Mouse (Mus musculus): Measurements from ENCODE around the gene Senp6. TPM values are rescaled to one million over a fixed set of nuclear protein-coding genes. Genes with fewer than 3 reads are reported as not detected.
"Not testable (repeated sequence)": the region's sequence is repeated elsewhere in the genome, so short reads cannot be mapped to it uniquely, and the experiment has no call there.

The Senp6 gene
- polyA plus RNA-seq, 1 experiment from 2014 or later: 78.7 TPM

DNA sequence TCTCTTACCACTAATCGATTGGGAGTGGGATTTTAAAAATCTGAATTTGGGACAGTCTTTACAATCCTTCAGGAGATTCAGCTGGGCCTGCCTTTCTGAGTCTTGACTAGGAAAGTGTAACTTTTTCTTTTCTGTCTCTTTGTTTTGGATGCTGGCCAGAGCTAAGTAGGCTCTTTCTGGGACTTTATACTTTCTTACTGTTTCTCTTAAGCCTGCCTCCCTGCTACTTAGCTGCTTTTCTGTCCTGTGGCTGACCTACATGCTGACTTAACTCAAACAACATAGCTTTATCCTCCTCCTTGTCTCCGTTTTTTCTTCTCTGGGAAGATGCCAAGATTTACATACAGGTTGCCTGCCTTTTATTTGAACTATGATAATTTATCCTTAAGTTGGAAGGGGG, 19.0 kb downstream of the Senp6 start:
- H3K27ac ChIP-seq (ENCODE audit: low read length): peak overlapping the region; percentile 75
- no peak overlapping the region for H3K9ac ChIP-seq (replicated peaks; ENCODE audit: low read depth, low read length)
- no peaks in the 10 kb centered on the region for H3K27me3 ChIP-seq (ENCODE audit: control insufficient read depth, insufficient read depth, low read length)
- H3K4me3 ChIP-seq (ENCODE audit: low read depth, low read length): no peak overlapping the region
- peak overlapping the region; percentile 11; the same call in 1 of the 2 replicates for H3K4me2 ChIP-seq (replicated peaks; ENCODE audit: low read depth, low read length)
- WGBS: 46% methylated on average over 2 of the region's 2 CpGs
- no peaks in the 10 kb centered on the region; the same call in 1 of the 2 replicates for H3K36me3 ChIP-seq (ENCODE audit: control insufficient read depth, insufficient read depth, low read length)
- H3K9me3 ChIP-seq (ENCODE audit: control insufficient read depth, low read depth, low read length): no peaks in the 10 kb centered on the region
- peaks cover 27% of the 10 kb centered on the region for H3K4me1 ChIP-seq (ENCODE audit: control insufficient read depth, insufficient read depth, low read length)
- no peak for ATAC-seq (ENCODE audit: insufficient number of reproducible peaks, insufficient read depth, low FRiP score, low read depth)

DNA sequence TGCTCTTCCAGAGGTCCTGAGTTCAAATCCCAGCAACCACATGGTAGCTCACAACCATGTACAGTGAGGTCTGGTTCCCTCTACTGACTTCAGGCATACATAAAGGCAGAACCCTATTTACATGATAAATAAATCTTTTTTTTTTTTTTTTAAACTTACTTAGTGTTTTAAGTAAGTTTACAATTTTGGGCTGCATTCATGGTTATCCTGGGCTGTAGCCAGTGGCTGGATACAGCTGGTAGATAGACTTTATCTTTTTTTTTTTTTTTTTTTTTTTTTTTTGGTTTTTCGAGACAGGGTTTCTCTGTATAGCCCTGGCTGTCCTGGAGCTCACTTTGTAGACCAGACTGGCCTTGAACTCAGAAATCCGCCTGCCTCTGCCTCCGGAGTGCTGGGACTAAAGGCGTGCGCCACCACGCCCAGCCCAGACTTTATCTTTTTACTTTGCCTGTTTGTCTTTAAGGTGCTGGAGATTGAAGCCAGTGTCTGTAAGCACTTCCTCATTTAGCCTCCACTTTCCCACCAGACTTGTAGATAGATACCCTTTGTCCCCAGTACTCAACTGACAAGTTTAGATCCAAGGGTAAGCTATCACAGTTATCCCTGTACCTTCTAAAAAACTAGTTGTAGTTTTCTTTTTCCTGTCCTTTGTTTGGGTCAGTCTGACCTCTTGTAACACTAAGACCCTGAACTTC, 19.7 kb downstream of the Senp6 start:
- WGBS: 82% methylated on average over 5 of the region's 6 CpGs
- not testable (repeated sequence) for ATAC-seq (ENCODE audit: insufficient number of reproducible peaks, insufficient read depth, low FRiP score, low read depth); H3K36me3 ChIP-seq (ENCODE audit: control insufficient read depth, insufficient read depth, low read length); H3K27me3 ChIP-seq (ENCODE audit: control insufficient read depth, insufficient read depth, low read length); H3K4me2 ChIP-seq (replicated peaks; ENCODE audit: low read depth, low read length); H3K9me3 ChIP-seq (ENCODE audit: control insufficient read depth, low read depth, low read length); H3K27ac ChIP-seq (ENCODE audit: low read length); H3K9ac ChIP-seq (replicated peaks; ENCODE audit: low read depth, low read length); H3K4me3 ChIP-seq (ENCODE audit: low read depth, low read length)
- peaks cover 24% of the 10 kb centered on the region for H3K4me1 ChIP-seq (ENCODE audit: control insufficient read depth, insufficient read depth, low read length)

DNA sequence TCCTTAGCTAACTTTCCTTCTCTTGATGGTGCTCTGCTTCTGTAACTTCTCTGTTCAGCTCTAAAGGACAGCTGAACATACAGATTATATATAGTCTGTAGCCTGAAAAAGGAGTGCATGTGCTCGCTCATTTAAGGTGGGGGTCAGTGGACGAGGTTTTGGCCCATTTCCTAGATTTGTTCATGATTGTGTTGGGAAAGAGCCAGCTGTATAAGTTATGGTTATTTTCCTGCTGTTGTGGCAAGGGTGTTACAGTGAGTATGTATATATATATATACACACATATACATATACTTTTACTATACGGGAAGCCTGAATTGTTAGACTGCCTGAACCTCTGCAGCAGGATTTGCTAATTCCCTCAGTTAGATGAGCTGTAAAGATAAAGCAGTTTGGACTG, 22.7 kb downstream of the Senp6 start:
- Histone ChIP-seq H3K4me1 (ENCODE audit: control insufficient read depth, insufficient read depth, low read length) (peaks cover 21% of the 10 kb centered on the region), H3K36me3 (ENCODE audit: control insufficient read depth, insufficient read depth, low read length) (peaks cover 4% of the 10 kb centered on the region; the same call in 1 of the 2 replicates), H3K27ac (ENCODE audit: low read length) (no peak overlapping the region), H3K4me3 (ENCODE audit: low read depth, low read length) (no peak overlapping the region), H3K9me3 (ENCODE audit: control insufficient read depth, low read depth, low read length) (no peaks in the 10 kb centered on the region), H3K27me3 (ENCODE audit: control insufficient read depth, insufficient read depth, low read length) (no peaks in the 10 kb centered on the region), H3K9ac (replicated peaks; ENCODE audit: low read depth, low read length) (no peak overlapping the region), H3K4me2 (replicated peaks; ENCODE audit: low read depth, low read length) (no peak overlapping the region)
- 38% methylated on average over 3 of the region's 3 CpGs for WGBS
- ATAC-seq (ENCODE audit: insufficient number of reproducible peaks, insufficient read depth, low FRiP score, low read depth): no peak

DNA sequence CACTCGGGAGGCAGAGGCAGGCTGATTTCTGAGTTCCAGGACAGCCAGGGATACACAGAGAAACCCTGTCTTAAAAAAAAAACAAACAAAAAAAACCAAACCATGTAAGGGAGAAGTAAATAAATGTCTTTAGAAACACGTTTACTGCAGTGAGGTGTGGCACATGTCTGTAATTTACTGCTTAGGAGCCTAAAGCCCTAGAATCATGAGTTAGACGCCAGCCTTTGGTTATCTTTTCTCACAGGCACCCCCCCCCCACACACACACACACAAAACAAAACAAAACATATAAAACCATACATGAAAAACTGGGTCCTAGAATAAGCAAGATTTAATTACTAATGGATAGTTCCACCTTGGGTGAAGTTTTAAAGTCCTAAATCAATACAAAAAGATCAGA, 29.6 kb downstream of the Senp6 start:
- Histone ChIP-seq H3K36me3 (ENCODE audit: control insufficient read depth, insufficient read depth, low read length) (peaks cover 4% of the 10 kb centered on the region; the same call in 1 of the 2 replicates), H3K4me3 (ENCODE audit: low read depth, low read length) (no peak overlapping the region), H3K27ac (ENCODE audit: low read length) (no peak overlapping the region), H3K9ac (replicated peaks; ENCODE audit: low read depth, low read length) (no peak overlapping the region), H3K27me3 (ENCODE audit: control insufficient read depth, insufficient read depth, low read length) (no peaks in the 10 kb centered on the region), H3K4me2 (replicated peaks; ENCODE audit: low read depth, low read length) (no peak overlapping the region), H3K4me1 (ENCODE audit: control insufficient read depth, insufficient read depth, low read length) (no peaks in the 10 kb centered on the region), H3K9me3 (ENCODE audit: control insufficient read depth, low read depth, low read length) (no peaks in the 10 kb centered on the region)
- 76% methylated on average over 3 of the region's 3 CpGs for WGBS
- ATAC-seq (ENCODE audit: insufficient number of reproducible peaks, insufficient read depth, low FRiP score, low read depth): no peak

DNA sequence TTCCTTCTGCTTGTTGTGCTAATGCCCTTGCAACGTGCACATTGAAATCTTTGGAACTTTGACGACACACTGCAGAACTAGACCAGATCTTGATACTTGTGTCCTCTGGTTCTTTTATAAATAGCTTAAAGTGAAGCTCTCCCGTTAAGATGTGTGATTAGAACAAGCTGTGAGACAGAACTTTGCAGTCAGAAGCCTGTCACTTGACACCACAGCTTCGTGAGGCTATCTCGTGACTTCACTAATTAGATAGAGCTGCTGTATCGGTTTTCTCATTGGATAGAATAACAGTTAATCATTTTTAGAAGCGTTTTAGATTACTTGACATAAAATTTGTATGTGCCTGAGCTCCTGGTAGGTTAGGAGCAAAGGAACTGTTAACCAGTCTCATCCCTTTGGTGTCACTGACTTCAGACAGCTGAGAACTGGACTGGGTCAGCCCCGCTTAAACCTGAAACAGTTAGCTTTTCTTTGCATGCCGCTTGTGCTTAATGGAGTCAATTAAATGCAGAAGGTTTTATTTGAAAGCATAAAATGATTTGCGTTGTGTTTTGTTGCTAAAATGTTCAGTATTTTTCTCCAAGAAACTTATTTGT, 79.4 kb downstream of the Senp6 start:
- no peak for ATAC-seq (ENCODE audit: insufficient number of reproducible peaks, insufficient read depth, low FRiP score, low read depth)
- WGBS: 76% methylated on average over 10 of the region's 10 CpGs
- Histone ChIP-seq H3K4me2 (replicated peaks; ENCODE audit: low read depth, low read length) (no peak overlapping the region), H3K9me3 (ENCODE audit: control insufficient read depth, low read depth, low read length) (no peaks in the 10 kb centered on the region), H3K27me3 (ENCODE audit: control insufficient read depth, insufficient read depth, low read length) (no peaks in the 10 kb centered on the region), H3K36me3 (ENCODE audit: control insufficient read depth, insufficient read depth, low read length) (peaks cover 47% of the 10 kb centered on the region), H3K27ac (ENCODE audit: low read length) (no peak overlapping the region), H3K4me1 (ENCODE audit: control insufficient read depth, insufficient read depth, low read length) (no peaks in the 10 kb centered on the region), H3K9ac (replicated peaks; ENCODE audit: low read depth, low read length) (no peak overlapping the region), H3K4me3 (ENCODE audit: low read depth, low read length) (no peak overlapping the region)

DNA sequence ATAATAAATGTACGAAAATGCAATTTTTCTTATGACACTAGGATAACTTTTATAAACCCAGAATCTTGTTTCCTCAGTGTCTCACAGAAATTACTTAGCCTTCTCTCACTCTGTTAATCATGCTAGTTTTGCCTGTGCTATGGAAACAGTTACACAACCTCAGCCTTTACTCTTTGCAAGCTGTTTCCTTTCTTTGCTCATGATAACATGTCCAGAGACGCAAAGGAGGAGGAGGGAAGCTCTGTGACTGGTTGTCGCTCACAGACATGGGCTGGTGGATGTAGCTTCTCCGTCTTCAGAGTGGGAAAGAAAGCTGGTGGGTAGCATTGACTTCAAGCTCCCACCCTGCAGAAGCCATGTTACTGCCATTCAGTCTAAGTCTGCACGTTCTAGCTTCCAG, 82.9 kb downstream of the Senp6 start:
- no peaks in the 10 kb centered on the region for H3K27me3 ChIP-seq (ENCODE audit: control insufficient read depth, insufficient read depth, low read length)
- no peak overlapping the region for H3K9ac ChIP-seq (replicated peaks; ENCODE audit: low read depth, low read length)
- H3K27ac ChIP-seq (ENCODE audit: low read length): no peak overlapping the region
- no peak overlapping the region for H3K4me2 ChIP-seq (replicated peaks; ENCODE audit: low read depth, low read length)
- no peaks in the 10 kb centered on the region for H3K9me3 ChIP-seq (ENCODE audit: control insufficient read depth, low read depth, low read length)
- WGBS: 83% methylated on average over 5 of the region's 5 CpGs
- no peak for ATAC-seq (ENCODE audit: insufficient number of reproducible peaks, insufficient read depth, low FRiP score, low read depth)
- no peak overlapping the region for H3K4me3 ChIP-seq (ENCODE audit: low read depth, low read length)
- H3K4me1 ChIP-seq (ENCODE audit: control insufficient read depth, insufficient read depth, low read length): no peaks in the 10 kb centered on the region
- H3K36me3 ChIP-seq (ENCODE audit: control insufficient read depth, insufficient read depth, low read length): peaks cover 19% of the 10 kb centered on the region

DNA sequence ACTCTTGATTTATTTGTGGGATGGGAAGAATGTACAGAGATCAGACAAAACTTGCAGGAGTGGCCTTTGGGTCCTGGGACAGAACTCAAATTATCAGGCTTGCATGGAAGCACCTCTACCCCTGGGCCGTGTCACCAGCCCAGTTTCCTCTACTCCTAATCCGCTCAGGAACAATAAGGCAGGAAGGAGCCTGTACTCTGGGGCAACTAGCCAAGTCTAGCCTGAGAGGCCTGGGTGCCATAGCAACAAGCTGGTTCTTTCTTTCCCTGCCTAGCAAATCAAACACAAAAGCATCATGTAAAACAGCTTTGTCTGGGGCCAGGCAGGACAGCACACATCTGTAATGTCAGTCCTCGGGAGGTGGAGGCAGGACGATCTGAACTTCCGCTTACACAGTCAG, 88.6 kb downstream of the Senp6 start:
- Histone ChIP-seq H3K9ac (replicated peaks; ENCODE audit: low read depth, low read length) (no peak overlapping the region), H3K9me3 (ENCODE audit: control insufficient read depth, low read depth, low read length) (no peaks in the 10 kb centered on the region; the same call in 1 of the 2 replicates), H3K4me3 (ENCODE audit: low read depth, low read length) (no peak overlapping the region), H3K27ac (ENCODE audit: low read length) (no peak overlapping the region), H3K27me3 (ENCODE audit: control insufficient read depth, insufficient read depth, low read length) (no peaks in the 10 kb centered on the region), H3K36me3 (ENCODE audit: control insufficient read depth, insufficient read depth, low read length) (no peaks in the 10 kb centered on the region), H3K4me1 (ENCODE audit: control insufficient read depth, insufficient read depth, low read length) (no peaks in the 10 kb centered on the region), H3K4me2 (replicated peaks; ENCODE audit: low read depth, low read length) (no peak overlapping the region)
- 76% methylated on average over 5 of the region's 5 CpGs for WGBS
- ATAC-seq (ENCODE audit: insufficient number of reproducible peaks, insufficient read depth, low FRiP score, low read depth): no peak

DNA sequence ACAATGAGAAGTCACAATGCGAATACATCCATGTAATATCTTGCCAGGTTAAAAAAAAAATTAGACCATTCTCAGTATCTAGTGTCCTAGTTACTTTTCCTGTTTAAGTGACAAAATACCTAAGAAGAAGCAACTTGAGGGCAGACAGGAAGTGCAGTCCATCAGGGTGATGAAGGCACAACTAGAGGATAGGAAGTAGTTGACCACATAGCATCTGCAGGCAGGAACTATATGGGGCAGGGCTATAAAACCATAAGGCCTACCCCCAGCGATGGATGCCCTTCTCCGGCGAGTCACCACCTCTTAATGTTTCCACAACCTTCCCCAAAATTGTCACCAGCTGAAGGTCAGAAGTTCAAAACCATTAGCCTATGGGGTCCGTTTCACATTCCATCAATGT, 90.1 kb downstream of the Senp6 start:
- Histone ChIP-seq H3K9ac (replicated peaks; ENCODE audit: low read depth, low read length) (no peak overlapping the region), H3K4me3 (ENCODE audit: low read depth, low read length) (no peak overlapping the region), H3K27me3 (ENCODE audit: control insufficient read depth, insufficient read depth, low read length) (no peaks in the 10 kb centered on the region), H3K4me2 (replicated peaks; ENCODE audit: low read depth, low read length) (no peak overlapping the region), H3K36me3 (ENCODE audit: control insufficient read depth, insufficient read depth, low read length) (no peaks in the 10 kb centered on the region), H3K27ac (ENCODE audit: low read length) (no peak overlapping the region), H3K4me1 (ENCODE audit: control insufficient read depth, insufficient read depth, low read length) (no peaks in the 10 kb centered on the region), H3K9me3 (ENCODE audit: control insufficient read depth, low read depth, low read length) (no peaks in the 10 kb centered on the region; the same call in 1 of the 2 replicates)
- WGBS: 78% methylated on average over 5 of the region's 5 CpGs
- ATAC-seq (ENCODE audit: insufficient number of reproducible peaks, insufficient read depth, low FRiP score, low read depth): no peak

All from stomach, embryonic 14.5 days (tissue).